Comparison of ENCODE assay signal across 8 mouse cellular contexts in the genomic region with DNA sequence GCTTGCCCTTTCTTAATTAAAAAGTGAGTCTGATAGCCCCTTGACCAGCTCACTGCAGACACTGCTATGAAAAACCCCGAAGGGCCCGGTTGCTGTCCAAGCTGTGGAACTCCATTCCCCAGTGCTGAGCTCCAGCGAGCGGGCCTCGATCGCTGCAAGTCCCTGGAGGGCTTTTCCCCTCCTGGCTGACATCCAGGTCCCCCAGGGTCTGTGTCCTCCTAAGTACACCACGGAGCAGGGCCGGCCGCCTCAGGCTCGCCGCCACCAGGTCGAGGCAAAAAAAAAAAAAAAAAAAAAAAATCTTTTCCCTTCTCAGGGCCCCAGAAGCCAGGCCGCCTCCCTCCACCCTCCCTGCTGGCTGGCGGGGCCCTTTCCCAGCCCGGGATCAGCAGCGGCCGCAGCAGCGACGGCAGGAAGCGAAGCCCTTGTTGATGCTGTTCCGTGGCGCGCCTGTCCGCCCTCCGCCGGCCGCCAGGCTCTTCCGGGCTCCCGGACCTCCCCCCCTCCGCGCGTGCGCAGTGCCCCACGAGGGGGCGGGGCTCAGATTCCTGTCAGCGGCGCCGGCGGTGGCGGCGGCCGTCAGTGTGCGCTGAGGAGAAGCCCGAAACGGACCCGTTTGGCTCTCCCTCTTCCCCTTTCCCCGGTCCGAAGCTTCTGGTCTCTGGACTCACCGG. TPM values are rescaled to one million over a fixed set of nuclear protein-coding genes. Genes with fewer than 3 reads are reported as not detected.
DNase-seq lines count a peak whose midpoint lies in the region; ATAC-seq and TF ChIP-seq lines count a peak whose summit lies in the region.

A gene (plus strand): TSS at position 543 of the 674 bp plus-strand sequence.

- peak; percentile 94 for ATAC-seq in forebrain, embryonic 12.5 days (ENCODE audit: low FRiP score)
- ATAC-seq in heart, postnatal 0 days (ENCODE audit: insufficient read depth, low read depth) = peak; percentile 96
- ATAC-seq in liver, embryonic 16.5 days (ENCODE audit: low read depth) = peak; percentile 93
- ATAC-seq in neural tube, embryonic 13.5 days (ENCODE audit: low read depth) = peak; percentile 93

- WGBS in forebrain, embryonic 12.5 days = under 1% methylated on average over 47 of the region's 49 CpGs
- 1% methylated on average over 47 of the region's 49 CpGs for WGBS in heart, postnatal 0 days
- under 1% methylated on average over 48 of the region's 49 CpGs for WGBS in liver, embryonic 16.5 days (ENCODE audit: insufficient replicate concordance)
- 0% methylated on average over 48 of the region's 49 CpGs for WGBS in neural tube, embryonic 13.5 days

- TF ChIP-seq POLR2A in CH12.LX (IDR thresholded peaks at IDR 0.05; ENCODE audit: low read depth, low read length) = peak; percentile 95
- peak; percentile 89 for TF ChIP-seq POLR2A in testis, adult 2 months (IDR thresholded peaks at IDR 0.05; ENCODE audit: control insufficient read depth, low read depth, low read length)

- in situ Hi-C loops in CH12.LX (cut with MboI; ENCODE audit: low pct_ligation_motif_present, low pct_unique_long_range_greater_than_20kb, low sequenced_read_pairs) = no loop called here

- H3K4me3 ChIP-seq in CH12.LX (replicated peaks in 1 of 3; ENCODE audit: low read depth in 2 of 3, low read length in 2 of 3, poor library complexity in 1 of 3) = peak within 1 kb of the TSS; percentile 70 to 100 (median 87)
- H3K4me3 ChIP-seq in forebrain, embryonic 12.5 days (replicated peaks) = peak within 1 kb of the TSS; percentile 95
- peak within 1 kb of the TSS; percentile 83 for H3K4me3 ChIP-seq in heart, postnatal 0 days (ENCODE audit: low read depth, low read length)
- peak within 1 kb of the TSS; percentile 89 for H3K4me3 ChIP-seq in liver, embryonic 16.5 days (ENCODE audit: low read depth, low read length)
- peak within 1 kb of the TSS; percentile 95 for H3K4me3 ChIP-seq in neural tube, embryonic 13.5 days
- H3K4me3 ChIP-seq in testis, adult 2 months (ENCODE audit: control insufficient read depth, low read depth, low read length) = peak within 1 kb of the TSS; percentile 92

- TF ChIP-seq RAD21 in CH12.LX (IDR thresholded peaks at IDR 0.05; ENCODE audit: low read depth, low read length) = no peak; the same call in 1 of the 2 replicates

- H3K4me2 ChIP-seq in CH12.LX (ENCODE audit: insufficient read depth, low read depth, poor library complexity, severe bottlenecking) = peak within 1 kb of the TSS; percentile 80
- H3K4me2 ChIP-seq in forebrain, embryonic 12.5 days = peak within 1 kb of the TSS; percentile 64
- peak within 1 kb of the TSS; percentile 65 for H3K4me2 ChIP-seq in heart, postnatal 0 days (ENCODE audit: low read depth, low read length)
- peak within 1 kb of the TSS; percentile 69 for H3K4me2 ChIP-seq in liver, embryonic 16.5 days (ENCODE audit: low read depth, low read length)
- H3K4me2 ChIP-seq in neural tube, embryonic 13.5 days = peak within 1 kb of the TSS; percentile 67

- no peaks in the 10 kb centered on the region for H3K27me3 ChIP-seq in CH12.LX (replicated peaks)
- no peaks in the 10 kb centered on the region for H3K27me3 ChIP-seq in forebrain, embryonic 12.5 days
- H3K27me3 ChIP-seq in heart, postnatal 0 days (ENCODE audit: control insufficient read depth, insufficient read depth, low read length) = no peaks in the 10 kb centered on the region
- H3K27me3 ChIP-seq in liver, embryonic 16.5 days (ENCODE audit: control insufficient read depth, insufficient read depth, low read depth, low read length) = no peaks in the 10 kb centered on the region
- H3K27me3 ChIP-seq in neural tube, embryonic 13.5 days = no peaks in the 10 kb centered on the region
- H3K27me3 ChIP-seq in testis, adult 2 months (ENCODE audit: control insufficient read depth, insufficient read depth, low read length) = no peaks in the 10 kb centered on the region

- peaks cover 43% of the 10 kb centered on the region for H3K79me2 ChIP-seq in CH12.LX (replicated peaks; ENCODE audit: control insufficient read depth, extremely low read depth, insufficient read depth, poor library complexity, severe bottlenecking)

- dilution Hi-C loops in CH12.LX (cut with MboI; ENCODE audit: extremely low pct_ligation_motif_present, extremely low pct_unique_long_range_greater_than_20kb, low sequenced_read_pairs) = no loop called here

- H3K36me3 ChIP-seq in CH12.LX (replicated peaks in 1 of 2; ENCODE audit: control insufficient read depth in 1 of 2, insufficient read depth in 1 of 2, low read length in 1 of 2) = peaks cover 4 to 9% of the 10 kb centered on the region in 2 experiments
- no peaks in the 10 kb centered on the region for H3K36me3 ChIP-seq in forebrain, embryonic 12.5 days (replicated peaks)
- peaks cover 3% of the 10 kb centered on the region; the same call in 1 of the 2 replicates for H3K36me3 ChIP-seq in heart, postnatal 0 days (replicated peaks; ENCODE audit: control insufficient read depth, insufficient read depth, low read length)
- H3K36me3 ChIP-seq in liver, embryonic 16.5 days (ENCODE audit: control insufficient read depth, insufficient read depth) = no peaks in the 10 kb centered on the region
- H3K36me3 ChIP-seq in neural tube, embryonic 13.5 days = no peaks in the 10 kb centered on the region
- no peaks in the 10 kb centered on the region; the same call in 1 of the 2 replicates for H3K36me3 ChIP-seq in testis, adult 2 months (ENCODE audit: control insufficient read depth, insufficient read depth, low read length)

- peaks cover 6 to 58% of the 10 kb centered on the region in 2 experiments; a peak in 3 of 4 replicates for H3K4me1 ChIP-seq in CH12.LX (ENCODE audit: control insufficient read depth in 1 of 2, insufficient read depth in 2 of 2)
- peaks cover 19% of the 10 kb centered on the region for H3K4me1 ChIP-seq in forebrain, embryonic 12.5 days
- H3K4me1 ChIP-seq in heart, postnatal 0 days (ENCODE audit: control insufficient read depth, insufficient read depth) = no peaks in the 10 kb centered on the region; the same call in 1 of the 2 replicates
- peaks cover 10% of the 10 kb centered on the region for H3K4me1 ChIP-seq in liver, embryonic 16.5 days (ENCODE audit: control insufficient read depth, low read depth, low read length)
- peaks cover 32% of the 10 kb centered on the region for H3K4me1 ChIP-seq in neural tube, embryonic 13.5 days (replicated peaks)
- peaks cover 8% of the 10 kb centered on the region for H3K4me1 ChIP-seq in testis, adult 2 months (ENCODE audit: control insufficient read depth, insufficient read depth, low read length)

- TF ChIP-seq EP300 in CH12.LX (IDR thresholded peaks at IDR 0.05; ENCODE audit: low read length) = no peak
- TF ChIP-seq EP300 in heart, postnatal 0 days (IDR thresholded peaks at IDR 0.05; ENCODE audit: low read depth) = peak; percentile 78; the same call in 1 of the 2 replicates

- no peak for TF ChIP-seq CTCF in CH12.LX (conservative IDR thresholded peaks at IDR 0.05 in 1 of 2, IDR thresholded peaks at IDR 0.05 in 1 of 2; ENCODE audit: low read depth in 2 of 2, low read length in 2 of 2)
- TF ChIP-seq CTCF in heart, postnatal 0 days (IDR thresholded peaks at IDR 0.05; ENCODE audit: low read depth) = peak; percentile 18
- no peak for TF ChIP-seq CTCF in testis, adult 2 months (IDR thresholded peaks at IDR 0.05; ENCODE audit: control insufficient read depth, insufficient read depth, insufficient replicate concordance, low read depth, low read length)

- H3K9me3 ChIP-seq in CH12.LX (replicated peaks; ENCODE audit: low read length) = no peaks in the 10 kb centered on the region
- no peaks in the 10 kb centered on the region for H3K9me3 ChIP-seq in forebrain, embryonic 12.5 days
- no peaks in the 10 kb centered on the region for H3K9me3 ChIP-seq in heart, postnatal 0 days (replicated peaks; ENCODE audit: control insufficient read depth, low read length)
- no peaks in the 10 kb centered on the region for H3K9me3 ChIP-seq in liver, embryonic 16.5 days (replicated peaks; ENCODE audit: control insufficient read depth, low read length)
- no peaks in the 10 kb centered on the region for H3K9me3 ChIP-seq in neural tube, embryonic 13.5 days

- H3K27ac ChIP-seq in CH12.LX (ENCODE audit: insufficient read depth, low read depth) = peak within 1 kb of the TSS; percentile 99
- peak within 1 kb of the TSS; percentile 96 for H3K27ac ChIP-seq in forebrain, embryonic 12.5 days
- peak within 1 kb of the TSS; percentile 96 for H3K27ac ChIP-seq in heart, postnatal 0 days (ENCODE audit: low read depth)
- peak within 1 kb of the TSS; percentile 93 for H3K27ac ChIP-seq in liver, embryonic 16.5 days (ENCODE audit: low read length)
- H3K27ac ChIP-seq in neural tube, embryonic 13.5 days (replicated peaks) = peak within 1 kb of the TSS; percentile 96
- H3K27ac ChIP-seq in testis, adult 2 months (ENCODE audit: control insufficient read depth, insufficient read depth, low read depth, low read length) = peak within 1 kb of the TSS; percentile 91

- peak within 1 kb of the TSS; percentile 91 for H3K9ac ChIP-seq in CH12.LX (ENCODE audit: insufficient read depth, low read depth)
- H3K9ac ChIP-seq in forebrain, embryonic 12.5 days = peak within 1 kb of the TSS; percentile 96
- peak within 1 kb of the TSS; percentile 94 for H3K9ac ChIP-seq in heart, postnatal 0 days (replicated peaks; ENCODE audit: low read depth, low read length)
- peak within 1 kb of the TSS; percentile 89 for H3K9ac ChIP-seq in liver, embryonic 16.5 days (ENCODE audit: low read depth, low read length)
- H3K9ac ChIP-seq in neural tube, embryonic 13.5 days = peak within 1 kb of the TSS; percentile 95

- DNase-seq in CH12.LX (ENCODE audit: extremely low read depth) = peak; percentile 80
- peak; percentile 80 for DNase-seq in c-Kit-positive CD71-positive TER-119-negative erythroid progenitor cells, embryonic 14.5 days (ENCODE audit: low read depth)
- DNase-seq in heart, postnatal 0 days (ENCODE audit: low spot score) = peak; percentile 90
- peak; percentile 94 to 96 for DNase-seq in kidney, postnatal 4 days

TF ChIP-seq in CH12.LX, 34 proteins besides CTCF, POLR2A, EP300 and RAD21 (continues in another document):
- TF ChIP-seq PAX5 (IDR thresholded peaks at IDR 0.05; ENCODE audit: low read length) = no peak
- no peak for TF ChIP-seq MAFK (IDR thresholded peaks at IDR 0.05; ENCODE audit: insufficient replicate concordance, low read length)
- TF ChIP-seq MYC (IDR thresholded peaks at IDR 0.05; ENCODE audit: low read depth, low read length) = no peak
- TF ChIP-seq JUND (conservative IDR thresholded peaks at IDR 0.05; ENCODE audit: low read depth, low read length) = no peak
- TF ChIP-seq SIN3A (IDR thresholded peaks at IDR 0.05; ENCODE audit: low read length) = peak; percentile 80; the same call in 1 of the 2 replicates

RNA-seq across cellular contexts. Expression of the gene that starts here (rescaled TPM):
- total RNA-seq in CH12.LX (2012; rRNA removed) = 16.8 and 18.6 TPM in 2 replicates
- total RNA-seq in CH12.LX (2014; rRNA removed) = 11.3 and 13.2 TPM in 2 replicates
- polyA plus RNA-seq in CH12.LX (2012; ENCODE audit: insufficient read length, low read depth) = 29.1 and 36.2 TPM in 2 replicates
- 11.1 and 14.0 TPM in 2 replicates for polyA plus RNA-seq in forebrain, embryonic 12.5 days (2016; fragmentation: Nextera tagmentation; extraction: Ambion mirVana)
- total RNA-seq in heart, postnatal 0 days (2014; rRNA removed; ENCODE audit: low replicate concordance) = 29.6 and 30.2 TPM in 2 replicates
- polyA plus RNA-seq in heart, postnatal 0 days (2015; fragmentation: Nextera tagmentation; extraction: Ambion mirVana) = 5.7 and 6.4 TPM in 2 replicates
- 1.5 TPM in 2 replicates for polyA plus RNA-seq in liver, embryonic 16.5 days (2015; fragmentation: Nextera tagmentation; extraction: Ambion mirVana)
- 13.6 and 14.3 TPM in 2 replicates for polyA plus RNA-seq in neural tube, embryonic 13.5 days (2015; fragmentation: Nextera tagmentation; extraction: Ambion mirVana)
- polyA plus RNA-seq in testis, adult 2 months (2012; rRNA removed) = 14.8 and 21.4 TPM in 2 replicates

Comparison
In these comparisons a context has a peak if more than half of its experiments do, and no peak if none do; other contexts are left out.
1. Peak in every context shown above with its lines: DNase-seq, ATAC-seq, H3K4me3 ChIP-seq and H3K27ac ChIP-seq.